Mouse (Mus musculus): ENCODE results near the gene Ctsw. TPM values are rescaled to one million over a fixed set of nuclear protein-coding genes. Genes with fewer than 3 reads are reported as not detected.
"Not testable (repeated sequence)": the region's sequence is repeated elsewhere in the genome, so short reads cannot be mapped to it uniquely, and the experiment has no call there.

Gene Ctsw
- polyA plus RNA-seq, 1 experiment: 3.7 TPM

GRCm38 (mm10) chr19:5496052-5496370, 27.7 kb upstream of the Ctsw start:
- no peak for DNase-seq (ENCODE audit: low read depth)
- TF ChIP-seq CTCF (IDR thresholded peaks at IDR 0.05; ENCODE audit: borderline replicate concordance, extremely low read depth, insufficient read depth, insufficient read length) (no peak), POLR2A (IDR thresholded peaks at IDR 0.05; ENCODE audit: borderline replicate concordance, extremely low read depth, insufficient read depth, insufficient read length, poor library complexity, severe bottlenecking) (no peak)

GRCm38 (mm10) chr19:5495353-5496051, 27.2 kb upstream of the Ctsw start:
- DNase-seq (ENCODE audit: low read depth): no peak
- TF ChIP-seq POLR2A (IDR thresholded peaks at IDR 0.05; ENCODE audit: borderline replicate concordance, extremely low read depth, insufficient read depth, insufficient read length, poor library complexity, severe bottlenecking) (no peak), CTCF (IDR thresholded peaks at IDR 0.05; ENCODE audit: borderline replicate concordance, extremely low read depth, insufficient read depth, insufficient read length) (no peak)

- no peak for DNase-seq (ENCODE audit: low read depth)
Observed at GRCm38 (mm10) chr19:5494314-5494713, 26.0 kb upstream of the Ctsw start.

GRCm38 (mm10) chr19:5493301-5493721, 25.0 kb upstream of the Ctsw start:
- DNase-seq (ENCODE audit: low read depth): not testable (repeated sequence)

More at GRCm38 (mm10) chr19:5494314-5494713, 26.0 kb upstream of the Ctsw start:
- TF ChIP-seq POLR2A (IDR thresholded peaks at IDR 0.05; ENCODE audit: borderline replicate concordance, extremely low read depth, insufficient read depth, insufficient read length, poor library complexity, severe bottlenecking) (no peak), CTCF (IDR thresholded peaks at IDR 0.05; ENCODE audit: borderline replicate concordance, extremely low read depth, insufficient read depth, insufficient read length) (no peak)

- TF ChIP-seq CTCF (IDR thresholded peaks at IDR 0.05; ENCODE audit: borderline replicate concordance, extremely low read depth, insufficient read depth, insufficient read length): no peak
- TF ChIP-seq POLR2A (IDR thresholded peaks at IDR 0.05; ENCODE audit: borderline replicate concordance, extremely low read depth, insufficient read depth, insufficient read length, poor library complexity, severe bottlenecking): no peak
- no peak for DNase-seq (ENCODE audit: low read depth)
Observed at GRCm38 (mm10) chr19:5492641-5493040, 24.3 kb upstream of the Ctsw start.

GRCm38 (mm10) chr19:5490898-5491708, 22.8 kb upstream of the Ctsw start:
- TF ChIP-seq POLR2A (IDR thresholded peaks at IDR 0.05; ENCODE audit: borderline replicate concordance, extremely low read depth, insufficient read depth, insufficient read length, poor library complexity, severe bottlenecking) (no peak), CTCF (IDR thresholded peaks at IDR 0.05; ENCODE audit: borderline replicate concordance, extremely low read depth, insufficient read depth, insufficient read length) (no peak)
- peak; percentile 87 for DNase-seq (ENCODE audit: low read depth)

GRCm38 (mm10) chr19:5490313-5490897, 22.1 kb upstream of the Ctsw start, which contains the start of gene Cfl1:
Cfl1 (plus strand) TSS chr19:5490455.
- TF ChIP-seq POLR2A (IDR thresholded peaks at IDR 0.05; ENCODE audit: borderline replicate concordance, extremely low read depth, insufficient read depth, insufficient read length, poor library complexity, severe bottlenecking) (peak; percentile 89), CTCF (IDR thresholded peaks at IDR 0.05; ENCODE audit: borderline replicate concordance, extremely low read depth, insufficient read depth, insufficient read length) (no peak)
- peak; percentile 99 for DNase-seq (ENCODE audit: low read depth)

GRCm38 (mm10) chr19:5489721-5490120, 21.4 kb upstream of the Ctsw start:
- not testable (repeated sequence) for DNase-seq (ENCODE audit: low read depth)

- TF ChIP-seq CTCF (IDR thresholded peaks at IDR 0.05; ENCODE audit: borderline replicate concordance, extremely low read depth, insufficient read depth, insufficient read length) (peak; percentile 12; the same call in 1 of the 2 replicates), POLR2A (IDR thresholded peaks at IDR 0.05; ENCODE audit: borderline replicate concordance, extremely low read depth, insufficient read depth, insufficient read length, poor library complexity, severe bottlenecking) (peak; percentile 45; the same call in 1 of the 2 replicates)
- peak; percentile 98 for DNase-seq (ENCODE audit: low read depth)
Observed at GRCm38 (mm10) chr19:5488878-5489571, 20.7 kb upstream of the Ctsw start.

GRCm38 (mm10) chr19:5487768-5488550, 19.7 kb upstream of the Ctsw start, which contains the start of gene Mus81:
Mus81 (minus strand) TSS chr19:5488402.
- TF ChIP-seq CTCF (IDR thresholded peaks at IDR 0.05; ENCODE audit: borderline replicate concordance, extremely low read depth, insufficient read depth, insufficient read length) (peak; percentile 89), POLR2A (IDR thresholded peaks at IDR 0.05; ENCODE audit: borderline replicate concordance, extremely low read depth, insufficient read depth, insufficient read length, poor library complexity, severe bottlenecking) (peak; percentile 49; the same call in 1 of the 2 replicates)
- DNase-seq (ENCODE audit: low read depth): peak; percentile 97

- TF ChIP-seq CTCF (IDR thresholded peaks at IDR 0.05; ENCODE audit: borderline replicate concordance, extremely low read depth, insufficient read depth, insufficient read length): no peak
- no peak for TF ChIP-seq POLR2A (IDR thresholded peaks at IDR 0.05; ENCODE audit: borderline replicate concordance, extremely low read depth, insufficient read depth, insufficient read length, poor library complexity, severe bottlenecking)
- DNase-seq (ENCODE audit: low read depth): no peak
Observed at GRCm38 (mm10) chr19:5486771-5487170, 18.5 kb upstream of the Ctsw start.
